Mouse (Mus musculus): ENCODE data around the gene Gm17622. TPM values are rescaled to one million over a fixed set of nuclear protein-coding genes. Genes with fewer than 3 reads are reported as not detected.

Gm17622 gene
- not detected for total RNA-seq (2021)
- long read RNA-seq, experiment 1 = 0 reads
- long read RNA-seq, experiment 2 = 0 reads

DNA sequence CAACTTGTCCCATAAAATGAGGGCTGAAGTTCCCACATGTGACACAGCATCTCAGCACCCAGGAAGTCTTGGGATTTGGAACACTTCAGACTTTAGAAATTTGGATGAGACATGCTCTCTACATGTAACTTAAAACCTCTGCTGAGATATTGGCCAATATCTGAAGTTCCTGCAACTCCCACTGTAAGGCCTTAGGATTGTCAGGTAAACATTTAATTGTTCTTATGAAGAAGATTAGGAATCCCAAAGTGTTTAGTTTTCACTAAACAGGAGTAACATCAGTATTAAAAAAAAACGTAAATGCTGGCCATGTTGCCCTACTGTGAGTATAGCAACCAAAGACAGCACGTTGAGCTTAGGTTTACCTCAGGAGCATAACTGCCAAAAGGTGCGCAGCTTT is at the start of gene Gm17622:
Gm17622 (plus strand) TSS at position 301 of the 400 bp plus-strand sequence.
- DNase-seq (ENCODE audit: low spot score in 2 of 2) = no peak

DNA sequence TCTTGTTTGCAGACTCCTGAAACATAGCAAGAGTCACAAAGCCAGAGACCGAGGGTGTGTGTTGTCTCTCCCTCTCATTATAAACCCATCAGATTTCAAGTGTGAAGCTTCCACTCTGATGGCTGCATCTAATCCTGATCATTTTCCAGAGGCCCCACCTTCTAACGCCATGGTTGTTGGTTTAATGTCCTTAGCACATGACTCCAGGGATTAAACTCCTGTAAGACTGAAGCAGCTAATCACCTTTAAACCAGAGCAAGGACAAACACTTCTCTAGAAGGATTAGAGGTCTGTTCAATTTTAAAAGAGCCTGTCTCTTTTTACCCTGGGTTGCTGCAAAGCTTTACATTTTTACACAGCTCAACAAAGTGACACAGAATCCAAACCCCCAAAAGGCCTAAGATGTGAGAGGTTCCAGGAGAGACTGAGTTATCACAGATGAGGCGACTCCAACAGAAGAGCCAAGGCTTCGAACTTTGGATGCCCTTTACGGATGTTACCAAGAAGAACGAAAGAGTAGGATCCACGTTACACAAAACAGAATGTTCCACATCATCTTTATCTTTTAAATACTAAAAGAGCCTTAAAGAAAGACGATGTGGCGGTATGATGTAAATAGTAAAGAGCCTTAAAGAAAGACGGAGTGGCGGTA is 40.2 kb upstream of the Gm17622 start:
- DNase-seq (ENCODE audit: low spot score in 2 of 2) = no peak

DNA sequence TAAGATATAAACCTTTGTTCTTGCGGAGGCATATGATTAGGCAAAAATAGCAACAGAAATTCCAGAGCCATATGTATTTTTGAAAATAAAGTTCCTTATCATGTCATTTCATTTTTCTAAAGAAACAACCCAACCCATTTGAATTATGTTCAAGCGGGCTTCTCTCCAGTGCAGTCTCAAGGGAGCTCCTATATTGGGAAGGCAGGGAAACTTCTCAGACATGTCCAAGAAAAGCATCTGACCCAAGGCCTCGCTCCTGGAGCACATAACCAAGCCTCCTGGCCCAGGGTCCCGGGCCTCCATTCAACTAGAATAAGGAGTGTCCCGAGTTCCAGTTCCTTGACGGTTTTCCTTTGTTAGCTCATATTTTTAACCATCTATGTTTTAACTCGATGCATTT is 39.7 kb upstream of the Gm17622 start:
- DNase-seq (ENCODE audit: low spot score in 2 of 2) = no peak

GRCm38 (mm10) chr13:96451386-96452140 is 39.0 kb upstream of the Gm17622 start:
- DNase-seq (ENCODE audit: low spot score in 2 of 2) = no peak

GRCm38 (mm10) chr13:96452621-96453020 is 37.9 kb upstream of the Gm17622 start:
- DNase-seq (ENCODE audit: low spot score in 2 of 2) = no peak

DNA sequence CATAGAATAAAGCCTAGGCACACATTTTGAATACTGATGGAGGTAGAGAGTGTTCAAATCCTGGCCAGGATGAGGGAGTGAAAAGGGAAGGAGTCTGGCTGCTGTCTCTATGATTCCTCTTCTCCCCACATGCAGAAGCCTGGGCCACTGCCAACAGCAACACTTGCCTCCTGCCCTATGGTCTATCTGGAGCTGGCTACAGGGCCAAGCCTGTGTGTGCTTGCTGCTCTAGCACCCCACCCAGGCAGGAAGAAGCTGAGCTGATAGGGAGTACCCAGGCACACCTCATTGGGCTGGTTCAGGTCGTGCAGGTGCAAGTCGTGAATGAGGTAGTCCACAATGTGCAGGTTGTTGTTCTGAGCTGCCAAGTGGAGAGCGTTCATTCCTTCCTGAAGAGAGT is 36.2 kb upstream of the Gm17622 start:
- no peak for DNase-seq (ENCODE audit: low spot score in 2 of 2)

GRCm38 (mm10) chr13:96457566-96457965 is 33.0 kb upstream of the Gm17622 start:
- DNase-seq (ENCODE audit: low spot score in 2 of 2) = no peak

- DNase-seq (ENCODE audit: low spot score in 2 of 2) = no peak
Observed at GRCm38 (mm10) chr13:96458018-96458417, 32.5 kb upstream of the Gm17622 start.

GRCm38 (mm10) chr13:96458606-96459005 is 31.9 kb upstream of the Gm17622 start:
- DNase-seq (ENCODE audit: low spot score in 2 of 2) = no peak

DNA sequence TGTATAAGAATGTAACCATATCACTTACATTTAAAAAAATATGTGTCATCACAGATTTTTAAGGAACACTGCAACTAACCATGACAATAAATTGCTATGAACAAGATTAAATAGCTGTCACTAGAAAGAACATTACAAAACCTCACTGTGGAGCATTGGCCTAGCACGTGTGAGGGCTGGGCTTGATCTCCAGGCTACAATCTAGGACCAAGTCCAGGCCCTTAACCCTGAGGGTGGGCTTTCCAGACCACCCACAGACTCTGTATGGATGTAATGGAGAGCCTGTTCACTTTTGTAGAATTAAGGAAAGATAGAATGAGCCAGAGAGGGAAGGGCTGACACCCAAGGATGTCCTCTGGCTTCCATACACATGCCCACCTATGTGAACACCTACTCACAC is 27.9 kb upstream of the Gm17622 start:
- DNase-seq (ENCODE audit: low spot score in 2 of 2) = no peak

DNA sequence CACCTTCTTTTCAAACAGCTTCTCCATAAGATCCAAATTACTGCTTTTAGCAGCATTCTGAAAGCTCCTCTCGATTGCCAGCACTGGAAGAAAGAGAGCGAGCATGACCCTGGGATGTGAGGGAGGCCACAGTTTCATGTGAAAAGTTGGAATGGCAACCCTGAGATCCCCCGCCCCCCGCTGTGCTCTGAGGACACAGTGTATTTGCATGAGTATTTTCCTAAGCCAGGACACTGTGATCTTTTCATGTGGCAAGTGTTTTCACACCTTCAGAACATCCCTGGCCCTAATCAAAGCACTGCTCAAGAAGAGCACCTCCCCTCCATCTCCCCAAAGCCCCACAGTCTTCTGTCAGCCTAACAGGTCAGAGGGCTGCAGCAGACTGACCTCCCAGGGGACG is 25.2 kb upstream of the Gm17622 start:
- no peak for DNase-seq (ENCODE audit: low spot score in 2 of 2)

- DNase-seq (ENCODE audit: low spot score in 2 of 2) = no peak
Observed at GRCm38 (mm10) chr13:96468678-96469077, 21.9 kb upstream of the Gm17622 start.

- DNase-seq (ENCODE audit: low spot score in 2 of 2) = no peak
Observed at GRCm38 (mm10) chr13:96470556-96470955, 20.0 kb upstream of the Gm17622 start.

DNA sequence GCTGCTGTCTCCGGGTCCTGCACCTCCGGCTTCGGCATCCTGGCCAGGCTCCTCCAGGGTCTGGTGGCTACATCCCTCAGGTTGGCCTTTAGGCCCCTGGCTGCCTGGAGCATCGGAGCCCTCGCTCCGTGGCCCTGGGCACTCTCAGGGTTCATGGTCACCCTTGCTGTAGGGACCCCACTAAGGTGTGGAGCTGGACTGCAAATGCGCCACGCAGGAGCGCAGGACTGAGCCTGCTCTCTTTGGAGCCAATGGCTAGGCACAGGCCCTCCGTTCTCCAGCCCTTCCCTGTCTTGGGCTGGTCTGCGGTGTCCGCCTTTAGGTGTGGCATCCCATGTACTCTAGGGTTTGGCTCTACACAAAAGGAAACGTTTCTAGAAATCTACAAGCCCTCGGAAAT is 19.6 kb upstream of the Gm17622 start, which contains the start of gene Ankdd1b:
Ankdd1b (minus strand) TSS at position 242 of the 400 bp plus-strand sequence.
- no peak for DNase-seq (ENCODE audit: low spot score in 2 of 2)

- DNase-seq (ENCODE audit: low spot score in 2 of 2) = no peak
Observed at GRCm38 (mm10) chr13:96477226-96477625, 13.3 kb upstream of the Gm17622 start.

GRCm38 (mm10) chr13:96478991-96479390 is 11.5 kb upstream of the Gm17622 start:
- no peak for DNase-seq (ENCODE audit: low spot score in 2 of 2)

GRCm38 (mm10) chr13:96487230-96487629 is 3.3 kb upstream of the Gm17622 start:
- no peak for DNase-seq (ENCODE audit: low spot score in 2 of 2)

- no peak for DNase-seq (ENCODE audit: low spot score in 2 of 2)
Observed at GRCm38 (mm10) chr13:96487968-96488367, 2.6 kb upstream of the Gm17622 start.

- no peak for DNase-seq (ENCODE audit: low spot score in 2 of 2)
Observed at GRCm38 (mm10) chr13:96496630-96497029, 6.1 kb downstream of the Gm17622 start.

DNA sequence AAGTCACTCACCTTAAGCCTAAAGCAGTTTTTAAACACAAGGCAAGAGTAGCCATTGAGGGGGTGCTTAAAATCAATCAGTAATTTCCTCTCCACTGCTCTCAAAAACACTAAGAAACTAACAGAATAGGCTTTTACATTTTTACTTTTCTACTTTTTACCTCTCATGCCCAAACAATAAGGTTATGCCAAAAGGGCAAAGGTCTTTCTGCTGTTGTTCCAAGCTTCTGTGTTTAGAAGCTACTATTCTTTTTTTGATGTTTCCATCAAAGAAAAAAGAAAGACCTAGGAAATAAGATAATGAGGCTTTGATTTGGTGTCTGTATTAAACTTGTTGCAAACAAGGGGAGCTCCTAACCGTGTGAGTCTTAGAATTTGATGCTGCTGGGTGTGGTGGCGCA is 9.4 kb downstream of the Gm17622 start:
- DNase-seq (ENCODE audit: low spot score in 2 of 2) = no peak

GRCm38 (mm10) chr13:96505661-96506060 is 15.1 kb downstream of the Gm17622 start:
- no peak for DNase-seq (ENCODE audit: low spot score in 2 of 2)

DNA sequence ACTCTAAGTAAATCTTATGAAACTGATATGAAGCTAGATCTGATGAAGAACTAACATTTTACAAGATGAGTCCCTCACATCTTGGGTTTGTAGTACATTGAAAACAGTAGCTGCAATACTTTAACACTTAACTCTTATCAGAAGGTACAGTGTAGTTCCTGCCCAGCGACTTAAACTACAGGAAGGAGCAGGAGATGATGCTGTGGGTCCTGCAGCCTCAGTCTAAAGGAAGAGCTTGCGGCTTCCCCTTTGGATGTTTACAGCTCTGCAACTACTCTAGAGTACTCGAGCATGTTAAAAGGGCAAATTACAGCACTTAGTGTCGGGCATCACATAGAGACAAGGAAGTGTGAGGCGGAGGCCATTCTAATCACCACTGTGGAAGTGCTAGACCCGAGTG is 15.8 kb downstream of the Gm17622 start:
- no peak for DNase-seq (ENCODE audit: low spot score in 2 of 2)

- no peak for DNase-seq (ENCODE audit: low spot score in 2 of 2)
Observed at GRCm38 (mm10) chr13:96507541-96507940, 17.0 kb downstream of the Gm17622 start.

Measured in layer of hippocampus, postnatal 14 days (tissue).